Mouse (Mus musculus) brain, embryonic 18.5 days (tissue): Measurements from ENCODE around the gene Tmem170.
"Not testable (repeated sequence)": the region's sequence is repeated elsewhere in the genome, so short reads cannot be mapped to it uniquely, and the experiment has no call there.

Experiments used
- DNase-seq: peaks from one replicate; pipeline ENCODE4 v3.0.0-alpha.2; 2012; ENCODE audit warnings: low read depth, low spot score

Tmem170 gene

DNA sequence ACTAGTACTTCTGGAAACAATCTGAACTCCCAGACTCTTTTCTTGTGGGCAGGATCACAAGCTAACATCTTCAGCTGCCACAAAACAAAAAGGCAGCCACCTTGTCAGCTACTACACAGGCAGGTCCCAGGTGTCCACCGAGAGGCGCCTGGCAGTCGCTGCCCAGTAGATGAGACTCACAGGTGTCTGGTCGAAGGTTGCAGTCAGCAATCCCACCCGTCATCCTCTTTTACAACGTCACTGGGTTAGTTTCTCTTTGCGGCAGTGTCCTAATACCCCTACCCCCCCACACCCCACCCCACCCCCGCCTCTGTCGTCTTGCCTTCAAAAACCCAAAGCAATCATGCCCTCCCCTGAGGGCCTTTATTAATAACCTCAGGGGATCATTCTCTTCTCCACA lies 792 bp downstream of the Tmem170 start:
- DNase-seq, result no peak

GRCm38 (mm10) chr8:111871278-111871677 lies 5.3 kb downstream of the Tmem170 start:
- DNase-seq, result no peak

DNA sequence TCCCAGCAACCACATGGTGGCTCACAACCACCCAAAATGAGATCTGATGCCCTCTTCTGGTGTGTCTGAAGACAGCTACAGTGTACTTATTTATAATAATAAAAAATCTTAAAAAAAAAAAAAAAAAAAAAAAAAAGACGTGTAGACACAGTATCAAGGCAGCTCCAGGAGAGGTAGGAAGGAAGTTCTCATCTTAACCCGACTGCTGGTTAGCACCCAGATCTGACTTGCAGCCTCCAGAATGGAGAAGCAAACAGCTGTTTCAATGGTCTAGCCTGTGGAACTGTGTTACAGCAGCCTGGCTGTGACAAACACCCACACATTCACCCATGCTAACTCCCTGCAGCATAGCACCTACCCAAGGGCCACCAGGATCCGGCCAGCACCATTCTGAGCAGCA lies 6.2 kb downstream of the Tmem170 start:
- no peak for DNase-seq

- no peak for DNase-seq
Observed at GRCm38 (mm10) chr8:111868664-111869063, 7.9 kb downstream of the Tmem170 start.

DNA sequence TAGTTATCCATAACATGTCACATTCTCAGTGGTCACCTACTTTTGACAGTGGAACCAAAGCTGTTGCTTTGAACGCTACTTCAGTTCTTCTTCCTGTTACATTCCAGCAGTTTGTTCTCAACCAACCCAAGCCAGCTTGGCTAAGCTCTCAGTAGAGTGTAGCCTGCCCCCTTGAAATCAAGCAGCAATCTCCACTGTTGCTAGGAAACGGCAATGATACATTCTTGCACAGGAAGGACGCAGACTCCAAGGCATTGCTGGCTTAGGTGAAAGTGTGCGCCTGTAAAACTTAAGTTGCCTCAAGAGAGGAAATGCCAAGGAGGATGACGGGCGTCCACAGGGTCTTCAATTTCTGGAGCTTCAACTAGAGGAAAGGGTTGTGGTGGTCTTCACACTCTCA lies 10.7 kb downstream of the Tmem170 start:
- DNase-seq, result no peak

- DNase-seq, result no peak
Observed at GRCm38 (mm10) chr8:111865130-111865852, 11.3 kb downstream of the Tmem170 start.

DNA sequence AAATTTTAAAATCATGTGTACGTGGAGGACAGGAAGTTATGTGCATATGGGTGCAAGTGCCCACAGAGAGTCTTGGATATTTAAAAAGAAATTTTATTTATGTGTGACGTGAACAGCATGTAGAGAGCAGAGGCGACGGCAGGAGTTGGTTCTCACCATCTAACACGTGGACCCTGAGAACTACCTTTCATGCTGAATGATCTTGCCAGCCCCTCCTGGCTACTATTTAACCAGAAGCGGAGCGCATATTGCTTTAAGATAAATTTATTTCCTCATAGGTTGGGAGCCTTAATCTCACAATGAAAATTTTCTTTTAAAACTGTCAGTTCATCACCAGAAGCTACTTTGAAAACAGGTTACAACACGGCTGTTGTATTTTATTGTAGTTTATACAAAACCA lies 11.9 kb downstream of the Tmem170 start:
- DNase-seq, result no peak

DNA sequence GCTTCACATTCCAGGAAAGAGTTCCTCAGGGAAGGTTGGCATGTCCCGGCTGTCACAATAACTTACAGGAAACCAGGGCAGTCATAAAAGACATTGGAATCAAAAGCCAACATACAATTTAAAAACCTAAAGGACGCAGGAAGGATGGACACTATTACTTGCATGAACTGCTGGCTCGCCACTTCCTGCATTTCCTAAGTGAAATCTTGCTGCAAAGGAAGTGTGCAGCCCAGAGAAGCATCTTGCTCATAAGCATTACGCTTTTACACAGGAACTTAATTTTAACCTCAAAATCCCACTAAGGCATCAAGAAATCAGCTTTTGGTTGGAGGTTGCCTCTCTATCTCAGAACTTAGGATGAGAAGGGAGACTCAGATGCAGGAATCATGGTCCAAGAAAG lies 13.3 kb downstream of the Tmem170 start:
- DNase-seq, result no peak

GRCm38 (mm10) chr8:111855977-111856376 lies 20.6 kb downstream of the Tmem170 start:
- DNase-seq, result no peak

DNA sequence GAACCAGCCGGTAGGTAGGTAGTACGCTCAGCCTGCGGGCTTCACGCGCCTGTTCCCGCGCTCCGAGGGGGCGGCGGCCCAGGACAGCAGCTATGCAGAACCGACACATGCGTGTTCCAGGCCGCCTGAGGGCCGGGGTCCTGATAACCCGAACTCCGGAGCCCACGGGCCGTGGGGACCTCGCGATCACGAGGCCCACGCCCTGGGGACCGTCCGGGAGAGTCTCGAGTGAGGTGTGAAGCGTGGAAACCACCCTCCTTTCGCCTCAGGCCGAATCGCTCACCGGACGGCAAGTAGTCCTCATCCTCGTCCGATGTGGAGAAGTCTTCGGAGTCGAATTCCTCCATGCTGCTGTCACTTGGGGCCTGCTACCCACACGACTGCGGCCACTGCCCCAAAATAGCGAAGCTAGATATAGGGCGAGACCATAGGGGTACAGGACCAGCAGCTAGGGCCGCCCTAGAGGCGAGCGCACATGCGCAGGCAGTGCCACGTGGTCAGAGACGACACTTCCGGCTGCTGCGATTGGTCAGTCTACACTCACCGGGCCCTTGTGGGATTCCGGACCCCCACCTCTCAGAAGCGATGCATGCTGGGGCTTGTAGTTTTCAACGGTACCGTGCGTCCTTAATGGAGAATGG lies 22.6 kb downstream of the Tmem170 start, which contains the start of gene Cfdp1:
TSS of gene Cfdp1 (minus strand) at position 431 of the 641 bp plus-strand sequence.
- peak; percentile 90 for DNase-seq

DNA sequence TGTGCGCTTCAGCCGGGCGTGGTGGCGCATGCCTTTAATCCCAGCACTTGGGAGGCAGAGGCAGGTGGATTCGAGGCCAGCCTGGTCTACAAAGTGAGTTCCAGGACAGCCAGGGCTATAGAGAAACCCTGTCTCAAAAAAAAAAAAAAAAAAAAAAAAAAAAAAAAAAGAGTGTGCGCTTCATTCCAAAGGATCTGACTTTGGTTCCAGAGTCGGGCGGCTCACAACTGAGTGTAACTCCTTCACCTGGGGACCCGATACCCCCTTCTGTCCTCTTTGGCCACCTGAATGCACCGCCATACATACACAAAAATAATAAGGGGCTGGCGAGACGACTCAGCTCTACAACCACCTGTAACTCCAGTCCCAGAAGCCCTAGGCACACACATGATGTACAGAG lies 23.3 kb downstream of the Tmem170 start:
- not testable (repeated sequence) for DNase-seq

GRCm38 (mm10) chr8:111846746-111847145 lies 29.8 kb downstream of the Tmem170 start:
- no peak for DNase-seq

- DNase-seq, result no peak
Observed at GRCm38 (mm10) chr8:111835540-111835939, 41.0 kb downstream of the Tmem170 start.

DNA sequence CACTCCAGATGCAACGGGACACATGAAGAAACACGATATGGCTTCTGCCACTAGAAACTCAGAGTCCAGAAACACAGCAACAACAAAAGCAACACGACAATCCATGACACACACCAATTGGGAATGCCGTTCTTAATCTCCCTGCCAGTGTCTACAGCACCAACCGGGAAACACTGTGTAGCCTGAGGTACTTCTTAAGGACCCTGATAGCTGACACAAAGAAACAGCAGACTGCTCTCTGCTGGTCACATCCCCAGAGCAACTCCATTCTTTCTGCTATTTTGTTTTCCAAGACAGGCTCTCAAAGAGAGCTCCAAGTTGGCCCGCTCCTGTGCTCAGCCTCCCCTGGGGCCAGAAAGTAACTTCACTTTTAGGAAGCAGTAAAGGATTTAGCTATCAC lies 42.5 kb downstream of the Tmem170 start:
- DNase-seq, result no peak

DNA sequence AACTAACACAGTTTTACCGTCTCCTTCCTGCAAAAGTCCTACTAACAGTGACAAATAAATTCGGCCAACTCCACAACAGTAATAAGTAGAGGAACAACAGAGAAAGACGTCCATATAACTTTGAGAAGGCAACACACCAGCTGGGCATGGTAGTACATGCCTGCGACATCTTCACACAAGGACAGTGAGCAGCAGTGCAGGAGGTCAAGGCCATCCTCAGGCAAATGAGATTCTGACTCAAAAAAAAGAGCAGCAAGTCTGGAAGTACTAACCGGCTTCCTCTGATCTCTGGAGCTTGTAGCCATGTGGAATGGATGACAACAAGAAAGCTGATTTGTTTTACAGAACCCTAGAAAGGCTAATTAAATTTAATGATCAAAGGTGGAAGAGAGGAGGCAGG lies 43.6 kb downstream of the Tmem170 start:
- no peak for DNase-seq

GRCm38 (mm10) chr8:111831996-111832395 lies 44.6 kb downstream of the Tmem170 start:
- no peak for DNase-seq

DNA sequence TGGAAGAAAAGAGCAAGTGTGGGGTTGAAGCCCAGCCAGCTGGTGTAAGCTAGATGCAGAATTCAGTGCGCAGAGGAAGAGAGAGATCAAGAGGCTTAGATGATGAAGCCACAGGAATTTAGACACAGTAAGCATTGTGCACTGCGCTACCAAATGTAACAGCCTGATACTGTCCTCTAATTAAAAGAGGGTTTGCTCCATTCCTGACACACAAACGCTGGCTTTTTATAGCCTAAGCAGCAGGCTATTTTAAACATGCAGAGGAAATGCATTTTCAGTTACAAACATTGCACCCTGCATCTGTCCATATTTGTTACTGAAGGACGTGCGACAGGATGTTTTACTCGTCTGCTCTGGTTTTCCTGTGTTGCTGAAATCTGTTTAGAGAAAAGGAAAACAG lies 48.0 kb downstream of the Tmem170 start:
- DNase-seq, result no peak

DNA sequence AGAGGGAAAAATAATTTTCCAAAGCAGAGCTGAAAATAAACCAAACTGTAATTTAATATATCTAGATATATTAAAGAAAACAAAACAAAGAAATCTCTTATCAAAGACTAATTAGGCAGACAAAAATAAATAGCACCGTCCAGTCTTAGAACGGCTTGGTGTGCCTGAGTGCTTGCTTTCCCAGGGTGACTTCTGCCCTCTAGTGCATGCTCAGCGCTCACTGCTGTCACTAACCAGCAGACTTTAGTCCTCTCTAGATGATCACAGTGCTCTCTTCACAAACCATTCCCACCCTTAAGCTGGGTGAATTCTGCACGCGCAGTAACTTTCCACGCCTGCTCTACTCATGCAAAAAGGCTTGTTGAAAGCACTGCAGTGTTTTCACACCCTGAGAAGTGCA lies 51.3 kb downstream of the Tmem170 start:
- no peak for DNase-seq

DNA sequence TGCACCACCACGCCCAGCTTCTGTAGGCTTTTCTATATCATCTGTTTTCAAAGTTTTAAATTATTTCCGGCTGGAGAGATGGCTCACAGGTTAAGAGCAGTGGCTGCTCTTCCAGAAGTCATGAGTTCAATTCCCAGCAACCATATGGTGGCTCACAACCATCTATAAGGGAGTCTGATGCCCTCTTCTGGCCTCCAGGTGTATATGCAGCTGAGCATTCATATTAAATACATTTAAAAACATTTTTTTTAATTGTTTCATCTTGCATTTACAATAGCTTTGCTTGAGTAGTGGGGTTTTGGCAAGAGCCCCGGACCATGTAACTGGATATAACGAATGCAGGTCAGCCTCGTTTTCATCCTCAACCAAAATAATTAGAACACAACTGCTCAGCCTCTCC lies 52.2 kb downstream of the Tmem170 start:
- no peak for DNase-seq

DNA sequence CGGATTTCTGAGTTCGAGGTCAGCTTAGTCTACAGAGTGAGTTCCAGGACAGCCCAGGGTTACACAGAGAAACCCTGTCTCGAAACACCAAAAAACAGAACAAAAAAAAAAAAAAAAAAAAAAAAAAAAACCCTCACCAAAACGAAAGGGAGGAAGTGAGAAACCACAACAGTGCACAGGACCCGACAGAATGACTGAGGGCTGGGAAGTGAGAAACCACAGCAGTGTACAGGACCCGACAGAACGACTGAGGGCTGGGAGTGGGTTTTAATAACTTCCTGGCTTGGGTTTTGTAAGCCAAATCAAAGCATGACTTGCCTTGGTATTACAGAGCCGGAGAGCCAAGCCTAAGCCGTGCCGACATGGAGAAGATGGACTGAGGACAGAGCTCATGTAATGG lies 55.4 kb downstream of the Tmem170 start:
- DNase-seq, result no peak

DNA sequence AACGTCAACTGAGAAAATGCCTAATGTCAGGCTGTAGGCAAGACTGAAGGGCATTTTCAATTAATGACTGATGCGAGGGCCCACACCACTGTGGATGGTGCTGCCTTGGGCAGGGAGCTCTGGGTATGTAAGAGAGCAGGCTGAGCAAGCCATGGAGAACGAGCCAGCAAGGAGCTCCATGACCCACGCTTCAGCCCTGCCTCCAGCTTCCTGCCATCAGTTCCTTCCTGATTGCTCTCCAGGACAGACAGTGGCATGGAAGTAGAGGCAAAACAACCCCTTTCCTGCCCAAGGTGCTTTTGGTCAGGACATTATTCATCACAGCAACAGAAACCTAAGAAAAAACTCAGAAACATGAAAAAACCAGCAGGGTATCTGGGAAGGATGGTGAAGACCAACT lies 55.9 kb downstream of the Tmem170 start:
- DNase-seq, result no peak

DNA sequence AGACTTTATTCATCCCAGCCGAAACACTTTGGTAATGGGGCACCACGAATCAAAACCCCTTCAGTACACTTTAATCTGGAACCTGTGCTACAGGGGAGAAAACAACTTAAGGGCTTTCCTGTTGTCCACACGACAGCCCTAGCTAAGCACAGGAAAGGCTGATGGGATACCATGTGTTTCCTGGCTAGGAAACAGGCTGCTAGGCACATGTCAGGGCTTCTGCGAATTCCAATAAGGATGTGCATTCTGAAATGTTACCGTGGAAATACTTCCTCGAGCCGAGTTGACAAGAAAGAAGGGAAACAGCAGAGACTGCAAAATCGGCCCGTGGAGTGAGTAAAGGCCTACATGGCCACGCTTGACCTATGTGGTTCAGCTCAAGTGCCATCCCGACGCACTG lies 56.5 kb downstream of the Tmem170 start:
- DNase-seq, result no peak

GRCm38 (mm10) chr8:111818556-111818955 lies 58.0 kb downstream of the Tmem170 start:
- DNase-seq, result no peak
